8 mouse cellular contexts compared by ENCODE assay signal in the genomic region with DNA sequence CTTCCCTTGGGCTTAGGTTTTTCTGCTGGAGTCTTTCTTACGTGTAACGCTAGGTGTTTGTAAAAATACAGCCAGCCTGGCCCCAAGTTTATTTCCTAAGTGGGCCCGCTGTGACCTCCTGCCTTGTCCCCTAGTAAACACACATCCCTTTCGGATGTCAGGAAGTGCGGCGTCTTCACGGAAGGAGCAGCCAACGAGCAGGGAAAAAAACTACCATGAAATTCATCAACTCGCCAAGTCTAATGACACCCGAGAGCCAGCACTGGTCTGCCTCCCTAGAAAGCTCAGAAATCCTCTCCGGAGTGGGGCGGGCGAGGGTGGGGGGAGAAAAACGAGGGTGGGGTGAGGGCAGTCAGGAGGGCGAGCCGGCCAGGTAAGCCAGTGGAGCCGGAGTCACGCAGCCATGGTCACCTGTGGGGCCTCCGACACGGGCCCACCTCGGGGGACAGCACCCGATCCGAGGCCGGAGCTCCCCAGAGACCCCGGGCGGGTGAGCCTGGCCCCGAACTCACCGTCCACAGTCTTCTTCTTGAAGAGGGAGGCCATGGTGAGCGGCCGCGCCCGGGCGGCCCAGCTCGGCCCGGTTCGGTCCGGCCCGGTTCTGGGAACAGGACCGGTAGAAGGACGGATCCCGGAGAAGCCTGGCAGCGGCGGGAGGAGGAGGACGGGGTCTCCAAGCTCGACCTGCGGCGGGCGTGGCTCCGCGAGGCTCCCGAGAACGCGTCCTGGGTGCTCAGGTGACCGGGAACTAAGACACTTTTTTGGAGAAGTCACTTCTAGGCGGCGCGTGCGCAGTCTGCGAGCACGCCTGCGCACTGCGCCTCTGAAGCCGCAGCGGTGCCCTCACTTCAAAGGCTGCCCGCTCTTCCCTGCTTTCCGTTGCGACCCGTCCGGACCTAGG. TPM values are rescaled to one million over a fixed set of nuclear protein-coding genes. Genes with fewer than 3 reads are reported as not detected.
A peak's percentile ranks its signal among the peaks of the same experiment; 100 is the strongest.
DNase-seq lines count a peak whose midpoint lies in the region; ATAC-seq and TF ChIP-seq lines count a peak whose summit lies in the region.

A gene (minus strand): TSS at position 764 of the 901 bp plus-strand sequence.

- H3K4me2 ChIP-seq in forebrain, postnatal 0 days (ENCODE audit: low read depth), result peak within 1 kb of the TSS; percentile 75
- H3K4me2 ChIP-seq in lung, postnatal 0 days (replicated peaks; ENCODE audit: low read depth, low read length), result peak within 1 kb of the TSS; percentile 80

- peaks cover 3 to 5% of the 10 kb centered on the region in 2 experiments; a peak in 3 of 4 replicates for H3K4me1 ChIP-seq in MEL (ENCODE audit: control insufficient read depth in 1 of 2, insufficient read depth in 2 of 2, low read length in 2 of 2)
- H3K4me1 ChIP-seq in forebrain, postnatal 0 days (ENCODE audit: insufficient read depth), result no peaks in the 10 kb centered on the region
- H3K4me1 ChIP-seq in lung, postnatal 0 days (ENCODE audit: insufficient read depth, low read depth, low read length), result peaks cover 6% of the 10 kb centered on the region; the same call in 1 of the 2 replicates

- peak in 1 of 2 experiments; percentile 66; a peak in 3 of 4 replicates for TF ChIP-seq POLR2A in MEL (IDR thresholded peaks at IDR 0.05; ENCODE audit: control insufficient read depth in 1 of 2, insufficient read depth in 1 of 2, low read depth in 1 of 2, low read length in 2 of 2, poor library complexity in 1 of 2)

- H3K9me3 ChIP-seq in MEL (replicated peaks; ENCODE audit: insufficient read depth, low read length), result no peaks in the 10 kb centered on the region
- no peaks in the 10 kb centered on the region for H3K9me3 ChIP-seq in forebrain, postnatal 0 days (ENCODE audit: low read length)
- H3K9me3 ChIP-seq in lung, postnatal 0 days (ENCODE audit: low read length), result no peaks in the 10 kb centered on the region

- WGBS in forebrain, postnatal 0 days, result 3% methylated on average over 69 of the region's 69 CpGs
- under 1% methylated on average over 64 of the region's 69 CpGs for WGBS in lung, postnatal 0 days

- DNase-seq in MEL (ENCODE audit: low read depth, low spot score), result peak; percentile 92
- DNase-seq in cerebellum, adult 18-20 months, result peak; percentile 81 to 91
- DNase-seq in forebrain, postnatal 0 days, result peak; percentile 94
- peak; percentile 82 for DNase-seq in heart, postnatal 4 days
- peak; percentile 88 for DNase-seq in layer of hippocampus, adult 9-11 months
- DNase-seq in lung, postnatal 0 days (ENCODE audit: low spot score), result peak; percentile 96
- DNase-seq in ovary, postnatal 14 days (ENCODE audit: low spot score), result peak; percentile 72
- DNase-seq in thymus, postnatal 25 days, result peak; percentile 84

- no peaks in the 10 kb centered on the region for H3K27me3 ChIP-seq in MEL (ENCODE audit: control insufficient read depth in 1 of 2, insufficient read depth in 2 of 2, low read length in 2 of 2)
- no peaks in the 10 kb centered on the region for H3K27me3 ChIP-seq in forebrain, postnatal 0 days (ENCODE audit: insufficient read depth, low read length)
- no peaks in the 10 kb centered on the region for H3K27me3 ChIP-seq in lung, postnatal 0 days (replicated peaks; ENCODE audit: insufficient read depth, low read length)

- H3K4me3 ChIP-seq in MEL (ENCODE audit: control insufficient read depth in 1 of 2, insufficient read depth in 1 of 2, low read depth in 2 of 2, low read length in 2 of 2), result peak within 1 kb of the TSS; percentile 95 to 98
- peak within 1 kb of the TSS; percentile 82 for H3K4me3 ChIP-seq in forebrain, postnatal 0 days (ENCODE audit: low read depth, low read length)
- H3K4me3 ChIP-seq in lung, postnatal 0 days (ENCODE audit: low read depth, low read length), result peak within 1 kb of the TSS; percentile 97

- H3K36me3 ChIP-seq in MEL (ENCODE audit: control insufficient read depth in 1 of 2, insufficient read depth in 2 of 2, low read length in 2 of 2), result peaks cover 0 to 3% of the 10 kb centered on the region in 2 experiments; a peak in 2 of 4 replicates
- H3K36me3 ChIP-seq in forebrain, postnatal 0 days (ENCODE audit: insufficient read depth), result no peaks in the 10 kb centered on the region
- no peaks in the 10 kb centered on the region for H3K36me3 ChIP-seq in lung, postnatal 0 days (ENCODE audit: insufficient read depth, low read length)

- peak within 1 kb of the TSS; percentile 82 for H3K9ac ChIP-seq in MEL (ENCODE audit: control insufficient read depth, low read depth, low read length, poor library complexity, severe bottlenecking)
- H3K9ac ChIP-seq in forebrain, postnatal 0 days, result peak within 1 kb of the TSS; percentile 79
- peak within 1 kb of the TSS; percentile 96 for H3K9ac ChIP-seq in lung, postnatal 0 days (replicated peaks; ENCODE audit: low read depth)

- no peak within 1 kb of the TSS for H3K27ac ChIP-seq in MEL (ENCODE audit: control insufficient read depth, low read depth, low read length)
- H3K27ac ChIP-seq in forebrain, postnatal 0 days (ENCODE audit: low read depth, low read length), result peak within 1 kb of the TSS; percentile 63
- H3K27ac ChIP-seq in lung, postnatal 0 days (ENCODE audit: low read length), result peak within 1 kb of the TSS; percentile 77

- no peak for TF ChIP-seq CTCF in MEL (IDR thresholded peaks at IDR 0.05 in 2 of 3, conservative IDR thresholded peaks at IDR 0.05 in 1 of 3; ENCODE audit: control insufficient read depth in 1 of 3, insufficient read depth in 1 of 3, low read depth in 2 of 3, low read length in 3 of 3, poor library complexity in 1 of 3, severe bottlenecking in 1 of 3)
- no peak for TF ChIP-seq CTCF in forebrain, postnatal 0 days (IDR thresholded peaks at IDR 0.05; ENCODE audit: low read depth)
- no peak for TF ChIP-seq CTCF in lung, postnatal 0 days (IDR thresholded peaks at IDR 0.05)

- ATAC-seq in forebrain, postnatal 0 days, result peak; percentile 95
- ATAC-seq in lung, postnatal 0 days, result peak; percentile 94

- H3K79me2 ChIP-seq in MEL (ENCODE audit: control insufficient read depth, insufficient read depth, low read length, poor library complexity), result peaks cover 11% of the 10 kb centered on the region

- TF ChIP-seq EP300 in MEL (IDR thresholded peaks at IDR 0.05; ENCODE audit: low read depth in 1 of 2, low read length in 2 of 2), result no peak
- TF ChIP-seq EP300 in lung, postnatal 0 days (IDR thresholded peaks at IDR 0.05), result no peak

- no peak for TF ChIP-seq RAD21 in MEL (IDR thresholded peaks at IDR 0.05; ENCODE audit: low read depth, low read length)

TF ChIP-seq in MEL, 35 proteins besides CTCF, POLR2A, EP300 and RAD21:
- TF ChIP-seq BHLHE40 (IDR thresholded peaks at IDR 0.05; ENCODE audit: borderline replicate concordance, low read depth, low read length), result 0 out of 2 replicates have a peak, but pooled peaks have one; percentile 15
- TF ChIP-seq ELF1 (IDR thresholded peaks at IDR 0.05; ENCODE audit: low read depth, low read length), result peak; percentile 55; the same call in 1 of the 2 replicates
- peak; percentile 43; the same call in 1 of the 2 replicates for TF ChIP-seq TBP (IDR thresholded peaks at IDR 0.05; ENCODE audit: low read depth, low read length)
- TF ChIP-seq CHD2 (IDR thresholded peaks at IDR 0.05; ENCODE audit: low read length), result no peak
- peak; percentile 75 for TF ChIP-seq USF1 (IDR thresholded peaks at IDR 0.05; ENCODE audit: low read depth, low read length)
- peak; percentile 90 for TF ChIP-seq HCFC1 (IDR thresholded peaks at IDR 0.05; ENCODE audit: low read depth, low read length)
- peak; percentile 32; the same call in 1 of the 2 replicates for TF ChIP-seq MXI1 (IDR thresholded peaks at IDR 0.05; ENCODE audit: low read depth, low read length)
- TF ChIP-seq NELFE (IDR thresholded peaks at IDR 0.05; ENCODE audit: low read depth, low read length), result peak; percentile 75
- TF ChIP-seq ZNF384 (IDR thresholded peaks at IDR 0.05; ENCODE audit: low read depth, low read length), result peak; percentile 58
- no peak for TF ChIP-seq SIN3A (IDR thresholded peaks at IDR 0.05; ENCODE audit: low read length)
- TF ChIP-seq NRF1 (IDR thresholded peaks at IDR 0.05; ENCODE audit: insufficient read depth, low read depth, low read length, poor library complexity, severe bottlenecking), result peak; percentile 91

RNA-seq across cellular contexts. Expression of the gene that starts here (rescaled TPM):
- 17.0 and 18.9 TPM in 2 replicates for total RNA-seq in MEL (2012; rRNA removed)
- polyA plus RNA-seq in MEL (2012; ENCODE audit: insufficient read depth in 1 of 2, insufficient read length in 2 of 2, low read depth in 1 of 2, low replicate concordance in 2 of 2, missing spikeins in 1 of 2), result 100 to 1,000 TPM in 1 of 2 experiments, 10 to 100 TPM in 1; 25.9 to 114 TPM
- total RNA-seq in forebrain, postnatal 0 days (2014; rRNA removed), result 63.1 and 65.0 TPM in 2 replicates
- 124 and 140 TPM in 2 replicates for polyA plus RNA-seq in forebrain, postnatal 0 days (2015; fragmentation: Nextera tagmentation; extraction: Ambion mirVana)
- 10 to 100 TPM; 46.6 to 48.4 TPM for total RNA-seq in heart, postnatal 4 days (2021)
- 104 and 116 TPM in 2 replicates for polyA plus RNA-seq in lung, postnatal 0 days (2015; fragmentation: Nextera tagmentation; extraction: Ambion mirVana)
